Mouse (Mus musculus): ENCODE measurements around the gene Crmp1.

Crmp1 gene

DNA sequence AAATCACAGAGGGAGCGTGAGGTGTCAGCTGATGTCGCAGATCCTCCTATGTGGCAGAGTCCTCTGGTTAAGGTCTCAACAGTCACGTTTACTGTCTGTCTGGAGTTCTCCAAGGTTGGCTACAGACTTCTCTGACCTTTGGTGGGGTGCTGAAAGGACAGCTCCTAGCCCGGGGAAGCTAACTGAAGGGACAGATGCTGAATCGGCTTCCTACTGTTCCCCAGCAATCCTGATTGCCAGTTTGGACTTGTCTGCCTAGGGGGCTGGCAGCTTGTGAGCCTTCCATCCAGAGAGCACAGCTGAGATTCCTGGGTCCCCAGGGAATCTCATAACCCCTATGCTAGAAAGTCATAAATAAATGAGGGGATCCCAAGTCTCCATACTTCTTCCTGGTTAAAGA, 1.2 kb upstream of the Crmp1 start:
- DNase-seq (ENCODE audit: low spot score in 2 of 2) = no peak

DNA sequence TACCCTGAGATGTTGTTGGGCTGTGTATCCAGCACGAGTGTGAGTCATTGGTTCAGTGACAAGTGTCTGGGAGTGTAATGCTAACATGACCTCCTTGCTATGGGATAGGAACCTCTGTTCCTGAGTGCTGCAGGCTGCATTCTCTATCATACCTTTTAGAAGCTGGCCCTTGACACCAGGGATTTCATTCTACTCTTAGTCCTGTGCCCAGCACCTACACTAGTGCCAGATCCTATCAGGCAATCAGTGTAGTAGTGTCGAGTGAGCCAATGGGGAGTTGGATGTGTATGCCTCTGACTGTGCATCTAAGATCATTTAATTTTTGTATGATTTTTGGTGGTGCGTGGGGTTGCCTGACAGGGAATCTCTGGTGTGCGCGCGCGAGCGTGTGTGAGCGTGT, 516 bp upstream of the Crmp1 start:
- no peak for DNase-seq (ENCODE audit: low spot score in 2 of 2)

DNA sequence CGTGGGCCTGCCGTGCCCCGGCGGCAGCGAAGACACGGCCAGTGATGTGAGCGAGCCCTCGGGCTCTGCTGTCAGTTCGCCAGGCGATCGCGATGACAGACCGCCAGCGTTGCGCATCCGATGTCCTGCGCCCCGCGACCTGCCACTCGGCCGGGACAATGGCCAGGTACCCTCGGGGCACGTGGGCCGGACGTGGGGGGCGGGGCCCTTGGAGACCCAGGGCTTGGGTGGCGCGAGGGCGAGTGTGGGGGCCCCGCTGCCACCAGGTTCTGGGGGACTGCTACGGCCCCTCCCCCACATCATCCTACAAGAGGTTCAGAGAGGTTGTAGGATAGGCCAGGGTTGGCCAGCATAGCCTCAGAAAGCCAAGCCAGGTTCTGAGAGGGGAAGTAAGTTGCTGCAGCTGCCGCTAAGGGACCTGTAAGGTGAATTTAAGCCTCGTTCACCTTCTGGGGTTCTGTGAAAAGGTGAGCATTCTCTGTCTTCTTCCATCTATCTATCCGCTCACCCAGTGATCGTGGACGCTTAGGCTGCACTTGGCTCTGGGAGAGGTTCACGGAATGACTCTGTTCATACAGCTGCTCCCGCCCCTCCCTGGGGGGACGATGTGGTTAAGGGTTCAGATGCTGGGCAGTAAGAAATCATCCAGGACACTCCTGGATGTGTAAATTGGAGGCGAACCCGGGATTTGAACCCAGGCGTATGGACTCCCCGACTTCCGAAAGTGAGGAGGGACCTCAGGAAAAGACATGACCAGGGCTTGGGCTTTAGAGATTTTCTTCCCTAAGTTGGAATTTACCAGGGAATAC, 824 bp downstream of the Crmp1 start:
- DNase-seq (ENCODE audit: low spot score in 2 of 2) = no peak

DNA sequence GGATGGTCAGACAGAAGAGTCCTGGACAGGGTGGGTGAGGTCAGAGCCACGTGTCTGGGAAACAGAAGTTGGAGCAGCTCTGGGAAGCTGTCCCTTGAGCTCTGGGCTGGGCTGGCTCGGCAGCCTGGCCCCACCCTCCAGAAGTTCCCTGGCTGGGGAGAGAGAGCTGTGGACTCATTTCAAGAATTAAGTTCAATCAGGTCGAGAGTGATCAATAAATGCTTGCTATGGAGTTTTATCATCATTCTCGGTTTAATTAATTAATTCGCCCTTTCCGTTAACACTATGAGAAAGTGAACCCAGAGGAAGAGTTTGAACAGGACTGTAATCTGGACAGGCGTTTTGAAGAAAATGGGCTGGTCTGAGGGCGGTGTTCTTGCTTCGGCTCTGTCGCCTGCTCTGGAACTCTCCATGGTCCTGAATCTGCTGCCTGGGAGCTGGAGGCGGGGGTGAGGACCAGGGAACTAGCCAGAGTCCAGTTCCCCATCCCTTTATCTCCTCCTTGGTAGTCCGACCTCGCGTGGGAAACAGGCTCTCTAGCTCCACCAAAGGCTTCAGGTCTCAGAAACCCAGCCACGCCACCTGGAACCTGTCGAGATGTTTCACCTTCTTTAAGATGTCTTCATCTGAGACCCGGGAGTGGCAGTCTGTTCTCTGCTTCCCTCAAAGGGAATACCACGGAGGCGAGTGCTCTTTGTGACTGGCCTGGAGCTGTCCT, 1.6 kb downstream of the Crmp1 start:
- DNase-seq (ENCODE audit: low spot score in 2 of 2) = peak; percentile 19 to 41

DNA sequence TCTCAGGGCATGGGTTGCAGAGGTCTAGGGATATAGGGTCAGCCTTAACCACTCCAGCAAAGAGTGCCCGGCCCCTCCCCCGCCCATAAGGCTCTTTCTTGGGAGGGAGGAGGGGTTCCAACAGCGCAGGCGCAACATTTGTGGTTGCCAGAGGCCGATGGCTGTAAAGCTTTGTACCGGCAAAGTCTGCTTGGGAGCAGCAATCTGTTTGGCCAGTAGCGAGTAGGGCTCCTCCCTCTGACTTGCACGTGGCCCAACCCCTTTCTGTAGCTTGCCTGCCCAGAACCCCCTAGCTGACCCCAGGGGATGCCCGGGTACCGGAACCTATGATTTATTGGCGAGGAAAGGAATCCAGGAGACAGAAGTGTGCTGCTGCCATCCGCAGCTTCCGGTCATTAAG, 2.4 kb downstream of the Crmp1 start:
- no peak for DNase-seq (ENCODE audit: low spot score in 2 of 2)

DNA sequence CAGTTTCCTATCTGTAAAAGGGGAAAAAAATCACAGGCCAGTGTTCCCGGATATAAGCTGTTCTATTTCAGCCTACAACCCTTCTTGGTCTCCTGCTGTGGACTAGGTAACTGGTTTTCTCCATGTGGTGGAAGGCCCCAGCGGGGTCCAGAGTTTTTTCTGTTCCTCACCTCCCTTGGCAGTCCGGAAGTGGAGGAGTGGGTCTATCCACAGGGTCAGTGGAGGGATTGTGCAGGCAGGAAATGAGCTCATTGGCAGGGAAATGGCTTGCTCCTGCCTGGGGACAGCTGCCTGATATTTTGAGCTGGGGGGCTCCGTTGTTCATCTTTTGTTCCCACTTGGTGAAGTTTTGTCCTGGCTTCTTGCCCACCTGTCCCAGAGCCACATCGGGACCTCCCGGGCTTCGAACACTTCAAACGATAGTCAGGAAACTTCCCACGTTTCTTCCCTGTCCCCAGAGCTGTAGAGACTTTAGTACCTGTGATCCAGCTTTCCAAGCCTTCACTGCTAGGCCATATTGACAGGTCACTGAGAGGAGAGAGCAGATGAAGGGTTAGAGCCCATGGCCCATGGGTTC, 3.0 kb downstream of the Crmp1 start:
- no peak for DNase-seq (ENCODE audit: low spot score in 2 of 2)

DNA sequence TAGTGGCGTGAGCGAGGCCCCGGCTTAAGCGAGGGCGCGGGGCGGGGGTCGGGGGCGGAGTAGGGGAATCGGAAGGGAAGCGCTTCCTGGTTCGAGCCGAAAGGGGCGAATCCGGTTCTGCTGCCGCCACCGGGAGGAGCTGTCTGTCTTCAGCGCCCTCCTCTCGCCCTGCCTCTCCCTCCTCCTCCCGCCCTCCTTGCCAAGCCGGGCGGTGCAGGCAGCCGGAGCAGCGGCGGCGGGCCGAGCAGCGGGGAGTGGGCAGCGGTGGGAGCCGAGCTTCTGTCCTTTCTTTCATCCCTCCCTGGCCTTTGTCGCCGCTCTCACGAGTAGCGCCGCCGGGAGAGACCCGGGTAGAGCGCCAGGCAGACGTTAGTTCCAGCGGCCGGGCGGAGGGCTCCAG, 3.9 kb downstream of the Crmp1 start:
- DNase-seq (ENCODE audit: low spot score in 2 of 2) = no peak

DNA sequence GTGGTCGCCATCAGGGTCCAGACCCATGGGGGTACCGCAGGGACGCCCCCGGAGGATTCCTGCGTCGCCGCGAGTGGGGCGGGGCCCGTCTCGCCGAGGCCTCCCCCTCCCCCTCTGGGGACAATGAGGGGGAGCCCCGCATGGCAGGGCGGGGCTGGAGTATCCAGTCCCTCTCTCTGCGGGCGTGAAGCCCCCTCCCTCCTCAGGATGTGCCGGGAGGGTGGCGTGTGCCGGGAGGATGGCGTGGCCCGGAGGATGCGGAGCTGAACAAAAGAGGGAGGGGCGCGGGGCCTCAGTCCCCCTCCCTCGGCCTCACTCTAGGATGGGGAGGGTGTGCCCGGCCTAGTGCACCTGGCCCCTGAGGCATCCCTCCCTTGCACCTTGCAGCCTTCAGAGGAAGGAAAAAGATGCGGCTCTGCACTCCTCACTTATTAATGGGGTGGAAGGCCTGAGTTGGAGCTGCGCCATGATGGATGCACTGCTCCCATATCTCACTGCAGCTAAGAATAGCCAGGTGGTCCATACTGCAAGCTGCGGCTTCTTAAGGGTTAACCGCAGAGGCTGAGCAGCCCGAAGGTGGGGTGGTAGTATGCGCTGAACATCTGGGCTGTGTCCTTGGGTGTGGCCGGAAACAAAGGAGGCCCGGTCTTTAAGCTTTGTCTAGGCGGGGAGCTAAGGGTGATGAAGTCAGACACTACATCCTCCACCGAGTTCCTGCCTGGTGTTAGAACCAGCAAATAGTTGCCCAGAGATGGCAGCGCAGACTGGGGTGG, 4.6 kb downstream of the Crmp1 start:
- DNase-seq (ENCODE audit: low spot score in 2 of 2) = no peak

DNA sequence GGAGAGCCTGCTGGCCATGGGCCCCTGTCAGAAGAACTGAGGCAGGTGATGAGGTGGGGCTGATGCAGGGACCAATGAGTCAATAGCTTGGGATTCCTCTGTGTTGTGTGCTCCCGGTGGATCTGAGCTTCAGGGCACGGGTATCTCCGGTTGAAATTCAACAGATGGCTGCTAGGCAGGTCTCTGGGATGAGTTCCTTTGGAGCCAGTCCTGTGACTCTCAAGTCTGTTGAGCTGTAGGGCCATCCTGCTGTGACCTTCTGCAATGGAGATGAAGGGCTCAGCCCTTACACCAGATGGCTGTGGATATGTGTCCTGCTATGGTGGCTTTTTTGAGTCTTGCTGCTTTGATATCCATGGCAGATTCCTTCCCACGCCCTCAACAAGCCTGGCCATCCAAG, 5.7 kb downstream of the Crmp1 start:
- no peak for DNase-seq (ENCODE audit: low spot score in 2 of 2)

DNA sequence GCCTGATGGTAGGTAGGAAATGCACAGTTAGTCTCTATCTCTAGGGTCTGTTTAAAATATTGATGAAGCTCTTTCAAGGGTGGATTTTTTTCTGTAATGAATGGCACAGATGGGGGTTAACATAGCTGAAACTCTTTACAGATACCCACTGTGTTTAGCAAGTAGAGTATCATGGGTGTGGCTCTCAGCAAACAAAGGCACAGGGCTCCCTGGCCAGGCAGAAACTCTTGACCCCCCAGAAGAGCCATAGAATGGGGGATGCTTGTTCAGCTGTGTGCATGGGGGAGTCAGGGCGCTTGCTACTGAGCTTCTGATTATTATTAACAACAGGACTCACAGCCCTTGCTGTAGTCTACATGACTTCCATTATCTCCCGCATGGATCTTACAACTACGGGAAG, 7.1 kb downstream of the Crmp1 start:
- no peak for DNase-seq (ENCODE audit: low spot score in 2 of 2)

DNA sequence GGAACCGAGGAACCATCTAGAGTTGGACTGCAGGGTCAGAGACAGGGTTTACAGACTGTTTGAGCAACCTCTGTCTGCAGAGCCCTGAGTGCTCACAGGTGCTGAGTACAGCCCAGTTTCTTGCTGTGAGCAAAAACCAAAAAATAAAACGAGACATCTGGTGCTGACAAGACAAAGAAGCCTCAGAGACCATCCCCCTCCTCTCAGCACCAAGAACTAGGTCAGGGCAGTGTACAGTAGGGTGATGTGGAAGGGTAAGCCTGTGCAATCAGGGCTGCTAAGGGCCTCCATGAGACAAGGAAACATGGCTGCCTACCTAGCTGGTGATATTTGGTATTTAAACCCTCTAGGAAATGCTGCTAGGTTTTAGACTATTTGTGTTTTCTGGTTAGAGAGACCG, 9.9 kb downstream of the Crmp1 start:
- DNase-seq (ENCODE audit: low spot score in 2 of 2) = no peak

DNA sequence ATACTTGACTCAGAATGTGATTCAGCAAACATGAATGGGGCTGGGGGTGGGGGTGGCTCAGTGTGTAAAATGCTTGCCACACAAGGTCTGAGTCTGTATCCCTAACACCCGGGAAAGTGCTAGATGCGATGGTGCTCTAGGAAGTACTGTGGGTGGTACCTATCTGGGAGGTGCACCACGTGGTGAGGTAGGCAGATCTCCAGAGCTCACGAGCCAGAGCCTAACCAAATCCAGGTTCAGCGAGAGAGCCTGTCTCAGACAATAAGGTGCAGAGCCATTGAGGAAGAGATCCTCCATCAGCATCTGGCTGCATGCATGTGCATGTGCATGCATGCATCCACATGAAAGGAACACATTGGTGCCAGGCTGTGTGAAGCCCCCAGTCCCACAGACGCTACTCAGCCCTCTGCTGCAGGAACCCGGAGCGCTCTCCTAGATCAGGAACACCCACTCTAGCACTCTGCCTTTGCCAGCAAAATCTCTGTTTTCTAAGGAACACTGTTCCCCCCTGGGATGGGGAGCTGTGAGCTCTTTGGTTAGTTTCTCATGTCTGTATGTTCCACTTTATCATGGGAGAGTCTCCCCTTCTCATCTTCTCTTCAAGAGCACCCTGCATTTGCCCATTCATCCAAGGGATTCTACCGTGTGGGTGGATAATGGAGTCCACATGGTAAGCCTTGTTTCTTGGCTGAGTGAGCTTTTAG, 10.5 kb downstream of the Crmp1 start:
- DNase-seq (ENCODE audit: low spot score in 2 of 2) = no peak

DNA sequence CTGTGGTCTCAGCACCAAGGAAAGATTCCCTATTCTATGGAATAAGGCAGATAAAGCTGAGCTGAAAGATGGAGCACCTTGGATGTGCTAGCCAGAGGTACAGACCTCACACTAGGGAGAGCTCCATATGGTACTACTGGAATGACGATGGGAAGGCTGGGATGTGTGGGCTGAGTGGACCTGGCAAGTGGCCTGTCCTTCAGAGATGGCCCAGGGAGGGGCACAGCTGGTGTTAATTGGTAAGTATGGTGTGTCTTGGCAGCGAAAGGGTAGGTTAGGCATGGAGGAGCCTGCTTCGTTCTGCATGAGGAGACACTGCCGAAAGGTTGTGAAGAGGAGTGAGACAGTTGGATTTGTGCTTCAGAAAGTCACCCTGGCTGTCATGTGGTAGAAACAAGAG, 12.8 kb downstream of the Crmp1 start:
- no peak for DNase-seq (ENCODE audit: low spot score in 2 of 2)

DNA sequence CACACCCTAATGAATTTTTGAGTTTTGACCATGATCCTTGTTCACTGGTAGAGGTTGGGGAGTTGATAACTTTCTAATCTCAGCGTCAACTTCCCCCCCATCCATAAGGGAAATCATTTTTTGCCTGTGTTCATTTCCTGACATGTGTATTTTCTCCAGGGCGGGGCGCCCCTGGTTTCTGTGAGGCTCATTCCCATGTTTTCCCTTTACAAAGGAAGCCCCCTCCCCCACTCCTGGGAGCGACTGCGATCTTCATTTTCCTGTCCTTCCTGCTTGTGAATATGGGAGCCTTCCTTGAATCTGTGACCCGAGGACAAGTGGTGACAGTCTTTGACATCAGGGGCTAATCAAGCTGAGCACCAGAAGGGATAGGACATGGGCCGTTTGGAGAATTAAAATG, 15.1 kb downstream of the Crmp1 start:
- no peak for DNase-seq (ENCODE audit: low spot score in 2 of 2)

DNA sequence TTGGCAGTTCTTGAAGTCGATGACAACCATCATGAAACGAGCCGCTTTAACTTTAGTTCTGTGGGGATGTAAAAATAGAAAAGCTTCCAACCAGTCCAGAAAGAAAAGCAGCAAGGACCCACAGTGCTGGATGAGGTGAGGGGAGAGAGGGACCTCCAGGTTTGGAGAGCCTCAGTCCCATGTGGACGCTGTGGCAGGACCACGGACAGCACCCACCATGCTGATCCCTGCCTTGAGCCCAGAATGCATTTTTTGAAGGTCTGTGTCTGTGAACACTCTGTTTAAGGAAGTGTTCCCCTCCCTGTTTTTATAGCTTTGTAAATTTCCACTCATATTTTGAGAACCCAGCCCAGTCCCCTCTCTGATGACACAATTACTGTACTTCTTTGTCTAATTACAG, 15.5 kb downstream of the Crmp1 start:
- DNase-seq (ENCODE audit: low spot score in 2 of 2) = no peak

DNA sequence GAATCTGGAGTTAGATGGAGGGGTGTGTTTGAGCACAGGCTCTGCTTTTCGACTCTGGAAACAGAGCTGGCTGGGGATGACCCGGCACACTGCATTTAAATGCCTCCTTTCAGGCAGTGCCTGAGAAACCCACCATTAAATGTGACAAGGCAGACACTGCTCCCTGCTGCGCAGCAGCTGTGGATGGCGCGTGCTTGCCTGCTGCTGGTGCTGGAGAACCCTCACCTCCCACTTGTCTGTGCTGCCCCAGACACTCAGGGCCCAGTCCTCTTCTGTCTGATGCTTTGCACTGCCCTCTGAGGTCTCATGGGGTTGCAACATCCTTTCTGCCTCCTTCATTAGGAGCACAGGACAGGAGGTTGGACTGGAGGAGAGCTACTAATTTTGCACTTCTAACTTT, 20.0 kb downstream of the Crmp1 start:
- DNase-seq (ENCODE audit: low spot score in 2 of 2) = no peak

DNA sequence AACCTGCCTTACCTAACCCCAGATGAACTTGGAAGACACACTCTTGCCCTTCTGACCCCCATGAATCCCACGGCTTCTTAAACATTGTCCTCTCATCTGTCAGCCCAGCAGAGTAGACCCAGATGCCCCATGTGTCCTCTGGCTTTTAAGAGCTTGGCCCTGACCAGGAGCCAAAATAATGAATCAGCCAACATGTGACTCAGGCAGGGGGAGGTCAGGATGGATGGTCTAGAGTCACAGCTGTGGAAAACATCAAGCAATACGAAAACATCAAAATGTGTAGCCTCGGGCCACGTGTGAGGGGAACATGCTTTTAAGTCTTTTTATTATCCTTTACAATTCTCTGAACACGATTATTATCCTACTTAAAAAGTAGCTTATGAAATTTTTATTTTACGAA, 22.1 kb downstream of the Crmp1 start:
- DNase-seq (ENCODE audit: low spot score in 2 of 2) = no peak

DNA sequence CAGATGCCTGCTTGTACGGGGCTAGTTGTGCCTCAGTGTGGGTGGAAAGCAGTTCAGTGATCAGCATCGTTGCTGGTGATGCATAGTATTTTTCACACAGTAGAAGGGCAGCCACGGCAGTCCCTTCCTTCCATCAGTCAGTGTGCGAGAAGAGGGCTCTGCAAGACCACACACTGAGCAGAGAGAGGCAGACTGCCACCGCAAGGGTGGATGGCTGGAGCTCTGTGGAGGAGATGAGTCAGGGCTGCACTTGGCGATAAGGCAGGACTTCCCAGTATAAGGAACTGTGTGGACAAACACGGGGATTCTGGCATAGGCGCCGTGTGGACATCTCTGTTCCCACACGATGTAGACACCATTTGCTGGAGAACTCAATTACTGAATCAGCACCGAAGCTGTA, 39.3 kb downstream of the Crmp1 start:
- DNase-seq (ENCODE audit: low spot score in 2 of 2) = no peak

DNA sequence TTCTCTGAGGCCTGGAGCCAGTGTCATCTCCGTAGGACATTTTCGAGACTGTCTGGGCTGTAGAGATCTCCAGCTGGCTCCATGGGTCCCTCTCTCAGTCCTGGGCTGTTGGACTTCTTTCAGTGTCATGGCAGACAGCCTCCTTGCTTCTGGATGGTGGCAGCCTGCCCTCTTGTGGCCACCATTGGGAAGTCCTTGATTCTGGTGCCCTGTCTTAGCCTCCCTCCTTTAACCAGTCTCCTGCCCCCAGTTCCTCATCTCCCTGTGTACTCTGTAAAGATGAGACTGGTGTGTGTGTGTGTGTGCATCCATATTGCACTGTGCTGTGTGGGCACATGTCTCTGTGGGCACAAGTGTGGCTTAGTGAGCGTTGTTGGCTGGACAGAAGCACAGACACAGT, 46.6 kb downstream of the Crmp1 start:
- peak in 1 of 2 experiments; percentile 5 for DNase-seq (ENCODE audit: low spot score in 2 of 2)

DNA sequence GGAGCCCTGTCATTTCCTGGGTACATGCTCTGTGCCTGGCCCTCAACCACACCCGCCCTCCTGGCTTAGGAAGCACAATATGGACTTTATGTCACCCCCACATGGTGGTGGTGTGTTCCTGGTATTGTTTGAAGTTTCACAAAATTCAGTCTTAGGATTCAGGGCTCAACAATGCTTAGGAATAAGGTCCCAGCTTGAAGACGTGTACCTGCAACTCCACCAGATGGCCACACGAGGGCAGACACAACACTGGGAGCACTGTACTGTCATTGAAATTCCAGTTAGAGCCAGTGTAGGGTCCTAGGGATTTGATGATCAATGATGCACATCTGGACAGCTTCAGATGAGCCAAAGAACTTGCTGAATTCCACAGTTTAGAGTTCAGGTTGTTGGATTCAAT, 47.5 kb downstream of the Crmp1 start:
- DNase-seq (ENCODE audit: low spot score in 2 of 2) = peak in 1 of 2 experiments; percentile 9

DNA sequence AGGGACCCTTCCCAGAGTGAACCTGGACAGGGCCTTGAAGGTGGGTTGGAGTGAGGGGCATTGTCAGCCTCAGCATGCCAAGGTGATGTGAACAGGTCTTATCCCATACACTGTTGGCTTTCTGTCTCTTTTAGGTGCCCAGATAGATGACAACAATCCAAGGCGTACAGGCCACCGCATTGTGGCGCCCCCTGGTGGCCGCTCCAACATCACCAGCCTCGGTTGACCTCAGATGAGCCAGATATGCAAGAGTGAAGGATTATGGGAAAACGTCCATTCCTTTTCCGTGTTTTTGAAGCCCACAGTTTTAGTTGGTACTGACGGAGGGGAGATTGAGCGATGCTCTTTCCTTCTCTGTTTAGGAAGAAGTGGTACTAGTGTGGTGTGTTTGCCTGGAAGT, 49.2 kb downstream of the Crmp1 start:
- no peak for DNase-seq (ENCODE audit: low spot score in 2 of 2)

DNA sequence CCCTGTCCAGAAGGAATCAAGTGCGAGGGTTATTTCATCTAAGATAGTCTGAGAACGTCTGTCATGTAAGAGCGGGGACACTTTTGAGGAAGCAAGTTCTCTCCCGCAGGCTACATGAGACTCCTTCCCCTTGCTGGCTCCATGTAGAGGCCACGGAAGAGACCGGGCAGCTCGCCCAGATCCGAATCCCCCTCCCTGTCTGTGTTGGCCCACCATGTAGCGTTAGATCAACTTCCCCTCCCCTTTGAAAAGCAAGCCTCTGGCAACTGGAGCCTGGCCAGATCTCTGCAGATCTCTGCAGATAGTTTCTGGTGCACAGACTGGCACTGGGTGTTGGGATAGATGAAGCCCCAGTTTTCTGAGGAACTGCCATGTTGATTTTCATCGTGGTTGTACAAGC, 55.0 kb downstream of the Crmp1 start:
- DNase-seq (ENCODE audit: low spot score in 2 of 2) = no peak

All from urinary bladder, adult 18-20 months (tissue).